Mouse (Mus musculus) heart, postnatal 0 days (tissue): ENCODE results near the gene Rnf151.

Source experiments
- CTCF ChIP-seq: IDR thresholded peaks from 2 replicates; pipeline ENCODE4 v1.5.1; 2016; ENCODE audit warnings: antibody characterized with exemption, control low read depth, low read depth
- EP300 ChIP-seq: IDR thresholded peaks from 2 replicates; pipeline ENCODE4 v1.6.1; 2016; ENCODE audit warnings: antibody characterized with exemption, low read depth

DNA sequence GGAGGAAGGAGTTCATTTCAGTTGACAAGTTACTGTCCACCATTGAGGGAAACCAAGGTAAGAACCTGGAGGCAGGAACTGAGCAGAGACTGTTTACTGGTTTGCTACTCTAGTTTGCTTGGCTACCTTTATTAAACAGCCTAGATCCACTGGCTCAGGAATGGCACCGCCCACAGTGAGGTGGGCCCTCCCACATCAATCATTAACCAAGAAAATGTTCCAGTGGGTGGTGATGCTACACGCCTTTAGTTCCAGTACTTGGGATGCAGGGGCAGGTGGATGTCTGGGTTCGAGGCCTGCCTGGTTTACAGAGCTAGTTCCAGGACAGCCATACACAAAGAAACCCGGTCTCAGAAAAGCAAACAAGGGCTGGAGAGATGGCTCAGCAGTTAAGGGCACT is 20.4 kb upstream of the Rnf151 start:
- TF ChIP-seq CTCF: no peak
- TF ChIP-seq EP300: no peak
